Mouse (Mus musculus): ENCODE measurements around the gene Psmb3.

DNA sequence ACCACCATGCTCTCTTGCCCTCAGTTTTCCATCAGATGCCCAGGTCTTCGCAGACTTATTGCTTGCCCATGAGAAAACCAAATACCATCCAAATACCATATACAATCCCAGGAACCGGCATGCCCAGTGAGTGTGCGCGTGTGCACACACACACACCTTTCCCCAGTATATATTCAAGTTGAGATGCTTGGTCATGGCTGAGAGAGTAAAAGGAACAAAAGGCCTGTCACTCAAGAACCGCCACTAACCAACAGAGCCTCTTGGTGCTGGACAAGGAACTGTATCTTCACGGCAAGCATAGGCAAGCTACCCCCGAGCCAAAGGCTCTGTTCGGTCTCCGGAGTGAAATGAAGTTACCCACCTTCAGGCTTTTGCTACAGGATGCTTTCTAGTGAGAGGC lies 39.4 kb downstream of the Psmb3 start:
- TF ChIP-seq GATA1 (IDR thresholded peaks at IDR 0.05; ENCODE audit: borderline replicate concordance, low read length) (no peak), CTCF (IDR thresholded peaks at IDR 0.05; ENCODE audit: low read depth, low read length) (no peak), TAL1 (conservative IDR thresholded peaks at IDR 0.05; ENCODE audit: low read depth, low read length) (no peak)
